Mouse (Mus musculus): ENCODE data around the gene Fmnl2.

DNA sequence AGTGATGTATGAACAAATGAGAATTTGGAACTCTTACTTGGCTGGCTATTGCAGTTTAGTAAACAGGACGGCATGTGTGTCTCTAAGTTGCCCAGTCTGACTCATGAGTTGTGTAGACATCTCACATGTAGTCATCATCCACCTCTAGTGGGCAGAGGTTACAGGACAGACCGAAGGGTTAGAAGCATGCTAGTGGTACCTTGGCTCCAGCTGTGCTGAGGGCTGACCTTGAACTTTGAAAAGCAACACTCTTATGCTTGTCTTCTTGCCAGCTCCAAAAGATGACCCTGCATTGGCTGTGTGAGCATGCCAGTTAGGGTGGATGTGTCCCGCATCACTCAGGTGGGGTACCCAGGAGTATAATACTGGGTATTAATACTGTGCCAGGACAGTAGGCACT is 142.8 kb downstream of the Fmnl2 start:
- no peak for TF ChIP-seq CTCF (IDR thresholded peaks at IDR 0.05)
- TF ChIP-seq EP300 (IDR thresholded peaks at IDR 0.05; ENCODE audit: insufficient read depth, low read depth, low read length), result no peak

Measured in heart, adult 2 months (tissue).